Mouse (Mus musculus) CD8-positive naive resting alpha-beta T cell, adult 2 months (primary cell): Measurements from ENCODE around the gene Plet1.

Experiments used
- DNase-seq, 2 experiments: peaks; one replicate each; pipeline ENCODE4 v3.0.0; 2022; ENCODE audit warnings: low read depth in 2 of 2, low spot score in 2 of 2

Plet1 gene

GRCm38 (mm10) chr9:50495405-50496150 lies 1.3 kb downstream of the Plet1 start:
- DNase-seq: no peak

- no peak for DNase-seq
These were observed 1.8 kb downstream of the Plet1 start for GRCm38 (mm10) chr9:50496151-50496505.

- DNase-seq: no peak
These were observed 2.2 kb downstream of the Plet1 start for GRCm38 (mm10) chr9:50496546-50496945.

- no peak for DNase-seq
These were observed 2.8 kb downstream of the Plet1 start for GRCm38 (mm10) chr9:50497076-50497475.

GRCm38 (mm10) chr9:50497536-50497935 lies 3.2 kb downstream of the Plet1 start:
- no peak for DNase-seq

- no peak for DNase-seq
These were observed 4.5 kb downstream of the Plet1 start for GRCm38 (mm10) chr9:50498815-50499214.

- no peak for DNase-seq
These were observed 5.5 kb downstream of the Plet1 start for GRCm38 (mm10) chr9:50499781-50500180.

- no peak for DNase-seq
These were observed 6.2 kb downstream of the Plet1 start for GRCm38 (mm10) chr9:50500467-50500973.

- DNase-seq: no peak
These were observed 6.7 kb downstream of the Plet1 start for GRCm38 (mm10) chr9:50500974-50501501.

GRCm38 (mm10) chr9:50502949-50503348 lies 8.6 kb downstream of the Plet1 start:
- no peak for DNase-seq

GRCm38 (mm10) chr9:50505405-50505804 lies 11.1 kb downstream of the Plet1 start:
- no peak for DNase-seq

GRCm38 (mm10) chr9:50507570-50507969 lies 13.2 kb downstream of the Plet1 start:
- no peak for DNase-seq

GRCm38 (mm10) chr9:50515462-50515861 lies 21.1 kb downstream of the Plet1 start:
- DNase-seq: no peak

GRCm38 (mm10) chr9:50518781-50519180 lies 24.5 kb downstream of the Plet1 start:
- no peak for DNase-seq

- no peak for DNase-seq
These were observed 26.4 kb downstream of the Plet1 start for GRCm38 (mm10) chr9:50520748-50521147.

GRCm38 (mm10) chr9:50521562-50521961 lies 27.2 kb downstream of the Plet1 start:
- no peak for DNase-seq

- DNase-seq: no peak
These were observed 28.2 kb downstream of the Plet1 start for GRCm38 (mm10) chr9:50522574-50522973.

GRCm38 (mm10) chr9:50524936-50525335 lies 30.6 kb downstream of the Plet1 start:
- DNase-seq: no peak

- DNase-seq: no peak
These were observed 31.3 kb downstream of the Plet1 start for GRCm38 (mm10) chr9:50525585-50525984.

GRCm38 (mm10) chr9:50527860-50528259 lies 33.5 kb downstream of the Plet1 start:
- peak in 1 of 2 experiments; percentile 42 for DNase-seq

GRCm38 (mm10) chr9:50528293-50528892 lies 34.1 kb downstream of the Plet1 start, which contains the start of gene Pts:
TSS of gene Pts (minus strand) at chr9:50528724.
- DNase-seq: peak; percentile 96

GRCm38 (mm10) chr9:50530890-50531289 lies 36.6 kb downstream of the Plet1 start:
- DNase-seq: peak in 1 of 2 experiments; percentile 25
